Mouse (Mus musculus) cerebellum, postnatal 4 days (tissue): ENCODE measurements at regions not wholly inside any gene's neighbourhood (a gene's known extent, or its start where the extent isn't known, plus 50 kb on each side); places are given as distances from the start of the nearest gene placed in this dataset.

Experiments used
- DNase-seq, 2 experiments: peaks; one replicate each; pipeline ENCODE4 v3.0.0; 2022; ENCODE audit warnings: low spot score in 2 of 2, mixed read lengths in 1 of 2

- DNase-seq: no peak
These were observed 67.4 kb upstream of the Adgra3 start for GRCm38 (mm10) chr5:50126177-50126576.

- DNase-seq: no peak
These were observed 66.9 kb upstream of the Adgra3 start for GRCm38 (mm10) chr5:50125676-50126075.

GRCm38 (mm10) chr5:50122829-50123241, 64.0 kb upstream of the Adgra3 start:
- no peak for DNase-seq

GRCm38 (mm10) chr5:50119860-50120259, 61.1 kb upstream of the Adgra3 start:
- DNase-seq: no peak
